Mouse (Mus musculus) retina, postnatal 7 days (tissue): ENCODE measurements around the gene Tut4.
A peak's percentile ranks its signal among the peaks of the same experiment; 100 is the strongest.

ENCODE experiments used
- DNase-seq: peaks from one replicate; pipeline ENCODE4 v3.0.0-alpha.2; 2012; ENCODE audit warnings: low read depth, low spot score

Tut4 gene

GRCm38 (mm10) chr4:108503023-108503422 lies 43.8 kb downstream of the Tut4 start:
- no peak for DNase-seq

GRCm38 (mm10) chr4:108539701-108540100 lies 80.5 kb downstream of the Tut4 start:
- DNase-seq, result no peak

- DNase-seq, result no peak
Observed at GRCm38 (mm10) chr4:108565026-108565425, 105.8 kb downstream of the Tut4 start.

- DNase-seq, result no peak
Observed at GRCm38 (mm10) chr4:108572644-108573043, 113.4 kb downstream of the Tut4 start.

- DNase-seq, result peak; percentile 93
Observed at GRCm38 (mm10) chr4:108578840-108579742, 119.9 kb downstream of the Tut4 start, which contains the start of the genes Prpf38a and Orc1. Gene Prpf38a, minus strand, starts transcription at chr4:108579336. Gene Orc1, plus strand, starts transcription at chr4:108579423.

GRCm38 (mm10) chr4:108579743-108580411 lies 120.7 kb downstream of the Tut4 start:
- no peak for DNase-seq

- no peak for DNase-seq
Observed at GRCm38 (mm10) chr4:108593376-108593775, 134.2 kb downstream of the Tut4 start.

- no peak for DNase-seq
Observed at GRCm38 (mm10) chr4:108595785-108596184, 136.6 kb downstream of the Tut4 start.

GRCm38 (mm10) chr4:108598306-108598705 lies 139.1 kb downstream of the Tut4 start:
- no peak for DNase-seq

GRCm38 (mm10) chr4:108601870-108602269 lies 142.6 kb downstream of the Tut4 start:
- DNase-seq, result no peak

GRCm38 (mm10) chr4:108608651-108609050 lies 149.4 kb downstream of the Tut4 start:
- DNase-seq, result no peak
